9 mouse cellular contexts compared by ENCODE assay signal in genomic region chr8:94711160-94711718, GRCm38 (mm10). TPM values are rescaled to one million over a fixed set of nuclear protein-coding genes. Genes with fewer than 3 reads are reported as not detected.
DNase-seq lines count a peak whose midpoint lies in the region; ATAC-seq lines count a peak whose summit lies in the region.
"Had no signal": no experiment of that assay in that cellular context is flagged by ENCODE, and none has a peak within 500 bp of the region (broad histone marks: within the 10 kb centered on the region; RNA-seq: fewer than 3 reads in every experiment).

No protein-coding gene starts in this region.

- 64% methylated on average over 5 of the region's 5 CpGs for WGBS in kidney, embryonic 14.5 days
- 41% methylated on average over 5 of the region's 5 CpGs for WGBS in embryonic facial prominence, embryonic 14.5 days
- 68% methylated on average over 5 of the region's 5 CpGs for WGBS in limb, embryonic 10.5 days

- H3K4me2 ChIP-seq in kidney, embryonic 14.5 days (replicated peaks; ENCODE audit: low read depth, low read length): no peak overlapping the region
- no peak overlapping the region for H3K4me2 ChIP-seq in embryonic facial prominence, embryonic 14.5 days (ENCODE audit: low read depth, low read length)
- H3K4me2 ChIP-seq: limb, embryonic 13.5 days had no signal

- H3K9ac ChIP-seq in kidney, embryonic 14.5 days (ENCODE audit: low read depth, low read length): no peak overlapping the region
- H3K9ac ChIP-seq in embryonic facial prominence, embryonic 14.5 days (ENCODE audit: low read depth, low read length): no peak overlapping the region
- H3K9ac ChIP-seq: limb, embryonic 13.5 days had no signal

- no peak overlapping the region for H3K4me3 ChIP-seq in kidney, embryonic 14.5 days (ENCODE audit: low read length)
- H3K4me3 ChIP-seq in embryonic facial prominence, embryonic 14.5 days (ENCODE audit: low read depth, low read length): no peak overlapping the region
- no peak overlapping the region for H3K4me3 ChIP-seq in limb, embryonic 10.5 days
- H3K4me3 ChIP-seq: limb, embryonic 13.5 days had no signal

- ATAC-seq in kidney, embryonic 14.5 days (ENCODE audit: low FRiP score, low TSS enrichment): no peak
- ATAC-seq in embryonic facial prominence, embryonic 14.5 days (ENCODE audit: low read depth): no peak
- ATAC-seq in activated CD4-positive, CD25-positive, alpha-beta regulatory T cell, adult 4 months: no peak

- H3K9me3 ChIP-seq in kidney, embryonic 14.5 days (ENCODE audit: control insufficient read depth, low read length): no peaks in the 10 kb centered on the region
- no peaks in the 10 kb centered on the region for H3K9me3 ChIP-seq in embryonic facial prominence, embryonic 14.5 days (ENCODE audit: control insufficient read depth, low read length)
- H3K9me3 ChIP-seq in limb, embryonic 10.5 days (replicated peaks): no peaks in the 10 kb centered on the region
- H3K9me3 ChIP-seq: limb, embryonic 13.5 days had no signal

- DNase-seq in kidney, adult 11 months: peak; percentile 45
- DNase-seq in NIH3T3 (ENCODE audit: low read depth): peak; percentile 63
- DNase-seq in embryonic facial prominence, embryonic 14.5 days (ENCODE audit: low spot score): peak; percentile 40
- peak; percentile 22 for DNase-seq in limb, embryonic 10.5 days (ENCODE audit: low spot score)
- DNase-seq in retina, postnatal 1 day: no peak
- DNase-seq in thymus, postnatal 25 days: no peak

- no peaks in the 10 kb centered on the region for H3K27me3 ChIP-seq in kidney, embryonic 14.5 days (ENCODE audit: control insufficient read depth, insufficient read depth, low read length)
- H3K27me3 ChIP-seq in embryonic facial prominence, embryonic 14.5 days (replicated peaks; ENCODE audit: control insufficient read depth, insufficient read depth, low read length): no peaks in the 10 kb centered on the region
- H3K27me3 ChIP-seq in limb, embryonic 10.5 days (ENCODE audit: low read depth, poor library complexity, severe bottlenecking): no peaks in the 10 kb centered on the region

- no peaks in the 10 kb centered on the region for H3K36me3 ChIP-seq in kidney, embryonic 14.5 days (ENCODE audit: control insufficient read depth, insufficient read depth, low read length)
- no peaks in the 10 kb centered on the region for H3K36me3 ChIP-seq in embryonic facial prominence, embryonic 14.5 days (ENCODE audit: control insufficient read depth, insufficient read depth, low read length)
- H3K36me3 ChIP-seq in limb, embryonic 10.5 days: no peaks in the 10 kb centered on the region
- H3K36me3 ChIP-seq: limb, embryonic 13.5 days had no signal

- H3K27ac ChIP-seq in kidney, embryonic 14.5 days (ENCODE audit: low read depth, low read length): no peak overlapping the region
- peak overlapping the region; percentile 28; the same call in 1 of the 2 replicates for H3K27ac ChIP-seq in embryonic facial prominence, embryonic 14.5 days (replicated peaks; ENCODE audit: low read depth, low read length)
- peak overlapping the region; percentile 61 for H3K27ac ChIP-seq in limb, embryonic 10.5 days
- H3K27ac ChIP-seq: limb, embryonic 13.5 days had no signal

- no peaks in the 10 kb centered on the region for H3K4me1 ChIP-seq in kidney, embryonic 14.5 days (ENCODE audit: control insufficient read depth, insufficient read depth, low read length)
- H3K4me1 ChIP-seq in embryonic facial prominence, embryonic 14.5 days (ENCODE audit: control insufficient read depth, insufficient read depth, low read length): no peaks in the 10 kb centered on the region; the same call in 1 of the 2 replicates
- H3K4me1 ChIP-seq in limb, embryonic 10.5 days: peaks cover 27% of the 10 kb centered on the region

RNA-seq across cellular contexts. Expression of gene Pllp, which starts 15.2 kb away (rescaled TPM):
- polyA plus RNA-seq in kidney, embryonic 14.5 days (2014; fragmentation: Nextera tagmentation; extraction: Ambion mirVana): 13.5 and 19.3 TPM in 2 replicates
- 4.6 and 8.1 TPM in 2 replicates for polyA plus RNA-seq in embryonic facial prominence, embryonic 14.5 days (2014; fragmentation: Nextera tagmentation; extraction: Ambion mirVana)
- polyA plus RNA-seq in limb, embryonic 10.5 days (2016; fragmentation: Nextera tagmentation; extraction: Ambion mirVana): 0.48 TPM in 1 of 2 replicates, not detected in the other
- polyA plus RNA-seq in activated CD4-positive, CD25-positive, alpha-beta regulatory T cell, adult 4 months (2017; shearing (Covaris generic)): under 1 TPM in 1 of 2 experiments, not detected in 1; 0.24 TPM

RNA-seq across cellular contexts. Expression of gene Ccl22, which starts 34.2 kb away (rescaled TPM):
- not detected in 2 replicates for polyA plus RNA-seq in kidney, embryonic 14.5 days (2014; fragmentation: Nextera tagmentation; extraction: Ambion mirVana)
- polyA plus RNA-seq in embryonic facial prominence, embryonic 14.5 days (2014; fragmentation: Nextera tagmentation; extraction: Ambion mirVana): not detected in 2 replicates
- not detected in 2 replicates for polyA plus RNA-seq in limb, embryonic 10.5 days (2016; fragmentation: Nextera tagmentation; extraction: Ambion mirVana)
- under 1 TPM in 1 of 2 experiments, not detected in 1; 0.34 TPM for polyA plus RNA-seq in activated CD4-positive, CD25-positive, alpha-beta regulatory T cell, adult 4 months (2017; shearing (Covaris generic))
- polyA plus RNA-seq: limb, embryonic 13.5 days had no signal

RNA-seq across cellular contexts. Expression of gene Arl2bp, which starts 44.8 kb away (rescaled TPM):
- 58.7 and 59.7 TPM in 2 replicates for polyA plus RNA-seq in kidney, embryonic 14.5 days (2014; fragmentation: Nextera tagmentation; extraction: Ambion mirVana)
- 54.5 and 59.0 TPM in 2 replicates for polyA plus RNA-seq in embryonic facial prominence, embryonic 14.5 days (2014; fragmentation: Nextera tagmentation; extraction: Ambion mirVana)
- polyA plus RNA-seq in limb, embryonic 10.5 days (2016; fragmentation: Nextera tagmentation; extraction: Ambion mirVana): 175 and 189 TPM in 2 replicates
- polyA plus RNA-seq in activated CD4-positive, CD25-positive, alpha-beta regulatory T cell, adult 4 months (2017; shearing (Covaris generic)): 10 to 100 TPM; 30.1 to 30.5 TPM

Comparison
In these comparisons a context has a peak if more than half of its experiments do, and no peak if none do; other contexts are left out.
1. DNase-seq: peak in kidney, adult 11 months (single experiment), NIH3T3 (single experiment), embryonic facial prominence, embryonic 14.5 days (single experiment) and limb, embryonic 10.5 days (single experiment); none in retina, postnatal 1 day (single experiment) and thymus, postnatal 25 days (single experiment).